Mouse (Mus musculus): ENCODE data around the gene Osgep. TPM values are rescaled to one million over a fixed set of nuclear protein-coding genes. Genes with fewer than 3 reads are reported as not detected.
"Not testable (repeated sequence)": the region's sequence is repeated elsewhere in the genome, so short reads cannot be mapped to it uniquely, and the experiment has no call there.

Gene Osgep
- polyA plus RNA-seq, 1 experiment, result not detected

- Histone ChIP-seq H3K27ac (ENCODE audit: insufficient read depth, low read depth, low read length) (no peak overlapping the region), H3K4me3 (ENCODE audit: insufficient read depth, low read depth, low read length) (no peak overlapping the region), H3K4me1 (ENCODE audit: control insufficient read depth, insufficient read depth, low read length) (peaks cover 5% of the 10 kb centered on the region; the same call in 1 of the 2 replicates)
- no peak for TF ChIP-seq CTCF (IDR thresholded peaks at IDR 0.05; ENCODE audit: insufficient read depth, low read depth, low read length)
- WGBS, result 90% methylated on average over 10 of the region's 10 CpGs
Measured at GRCm38 (mm10) chr14:50955487-50955886, 30.8 kb upstream of the Osgep start.

GRCm38 (mm10) chr14:50945526-50945925 lies 20.8 kb upstream of the Osgep start:
- H3K4me3 ChIP-seq (ENCODE audit: insufficient read depth, low read depth, low read length); H3K27ac ChIP-seq (ENCODE audit: insufficient read depth, low read depth, low read length): not testable (repeated sequence)
- WGBS, result 18% methylated on average over 3 of the region's 3 CpGs

DNA sequence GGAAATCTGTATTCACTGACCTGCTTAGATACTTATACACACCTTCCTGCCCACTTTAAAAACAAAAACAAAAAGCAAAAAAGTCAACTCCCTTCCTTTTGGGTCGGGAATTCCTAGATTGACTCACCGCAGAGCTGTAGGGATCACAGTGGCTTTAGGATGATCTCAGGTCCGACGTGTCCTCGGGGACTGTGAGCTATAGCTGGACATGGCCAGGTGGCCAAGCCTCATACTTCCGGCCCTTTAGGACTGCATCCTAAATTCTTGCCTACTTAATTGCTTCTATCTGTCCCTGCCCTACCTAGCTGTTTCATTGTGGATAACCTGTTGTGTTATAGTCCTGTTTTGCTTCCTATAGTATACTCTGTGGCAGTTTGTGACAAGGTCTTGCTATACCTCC lies 20.4 kb upstream of the Osgep start:
- not testable (repeated sequence) for H3K4me1 ChIP-seq (ENCODE audit: control insufficient read depth, insufficient read depth, low read length)
- peak overlapping the region; percentile 79 for H3K27ac ChIP-seq (ENCODE audit: insufficient read depth, low read depth, low read length)
- H3K4me3 ChIP-seq (ENCODE audit: insufficient read depth, low read depth, low read length), result peak overlapping the region; percentile 43
- 4% methylated on average over 6 of the region's 6 CpGs for whole genome bisulfite sequencing

More at GRCm38 (mm10) chr14:50945526-50945925, 20.8 kb upstream of the Osgep start:
- not testable (repeated sequence) for H3K4me1 ChIP-seq (ENCODE audit: control insufficient read depth, insufficient read depth, low read length)

GRCm38 (mm10) chr14:50944668-50945033 lies 20.0 kb upstream of the Osgep start:
- H3K27ac ChIP-seq (ENCODE audit: insufficient read depth, low read depth, low read length), result peak overlapping the region; percentile 79
- 0 out of 2 replicates have a peak, but pooled peaks have one; percentile 11 for TF ChIP-seq CTCF (IDR thresholded peaks at IDR 0.05; ENCODE audit: insufficient read depth, low read depth, low read length)
- H3K4me1 ChIP-seq (ENCODE audit: control insufficient read depth, insufficient read depth, low read length), result not testable (repeated sequence)
- under 1% methylated on average over 14 of the region's 15 CpGs for WGBS
- H3K4me3 ChIP-seq (ENCODE audit: insufficient read depth, low read depth, low read length), result peak overlapping the region; percentile 81

DNA sequence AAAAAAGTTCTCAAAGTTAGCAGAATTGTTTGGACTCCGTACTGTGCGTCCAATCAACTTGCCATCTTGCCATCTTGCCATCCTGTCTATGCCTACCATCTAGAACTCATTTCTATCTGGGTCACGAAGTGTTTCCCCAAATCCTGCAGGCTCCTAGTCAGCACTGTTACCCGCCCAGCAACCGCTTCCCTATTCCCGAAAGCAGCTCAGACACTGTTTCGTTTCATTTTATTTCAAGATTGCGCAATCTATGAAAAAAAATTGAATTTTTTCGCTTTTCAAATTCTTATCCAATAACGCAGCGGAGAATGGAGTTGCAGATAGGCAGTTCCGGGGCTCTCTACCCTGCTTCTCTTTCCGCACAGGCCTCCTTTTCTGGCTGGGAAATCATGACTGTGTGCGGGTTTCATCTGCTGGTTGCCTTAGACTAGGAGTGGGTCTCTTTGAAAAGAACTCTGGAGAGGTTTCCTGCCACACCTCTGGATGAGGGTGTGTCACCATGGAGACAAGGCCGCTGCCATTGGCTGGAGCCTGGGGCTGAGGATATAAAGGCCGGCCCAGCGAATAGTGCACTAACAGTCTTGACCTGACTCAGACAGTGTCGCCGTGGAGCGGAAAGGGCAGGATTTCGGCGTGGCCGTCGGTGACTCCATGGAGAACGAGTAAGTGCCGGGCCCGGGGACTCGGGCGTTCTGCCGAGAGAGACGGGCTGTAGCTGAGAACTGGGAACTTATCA lies 19.4 kb upstream of the Osgep start, which contains the start of gene Gm49342:
TSS of gene Gm49342 (plus strand) at position 586 of the 736 bp plus-strand sequence.
- TF ChIP-seq CTCF (IDR thresholded peaks at IDR 0.05; ENCODE audit: insufficient read depth, low read depth, low read length) (no peak), POLR2A (IDR thresholded peaks at IDR 0.05; ENCODE audit: insufficient read depth, low read depth, low read length) (peak; percentile 88)
- WGBS, result 10% methylated on average over 31 of the region's 31 CpGs
- Histone ChIP-seq H3K4me1 (ENCODE audit: control insufficient read depth, insufficient read depth, low read length) (0 out of 2 replicates have a peak, but pooled peaks cover 2% of the 10 kb centered on the region), H3K27ac (ENCODE audit: insufficient read depth, low read depth, low read length) (peak within 1 kb of the TSS; percentile 79), H3K4me3 (ENCODE audit: insufficient read depth, low read depth, low read length) (peak within 1 kb of the TSS; percentile 81)

- no peak overlapping the region for H3K27ac ChIP-seq (ENCODE audit: insufficient read depth, low read depth, low read length)
- no peak overlapping the region for H3K4me3 ChIP-seq (ENCODE audit: insufficient read depth, low read depth, low read length)
- WGBS, result 45% methylated on average over 2 of the region's 2 CpGs
- TF ChIP-seq CTCF (IDR thresholded peaks at IDR 0.05; ENCODE audit: insufficient read depth, low read depth, low read length), result no peak
- no peak for TF ChIP-seq POLR2A (IDR thresholded peaks at IDR 0.05; ENCODE audit: insufficient read depth, low read depth, low read length)
- H3K4me1 ChIP-seq (ENCODE audit: control insufficient read depth, insufficient read depth, low read length), result no peaks in the 10 kb centered on the region
Measured at GRCm38 (mm10) chr14:50938940-50939339, 14.2 kb upstream of the Osgep start.

DNA sequence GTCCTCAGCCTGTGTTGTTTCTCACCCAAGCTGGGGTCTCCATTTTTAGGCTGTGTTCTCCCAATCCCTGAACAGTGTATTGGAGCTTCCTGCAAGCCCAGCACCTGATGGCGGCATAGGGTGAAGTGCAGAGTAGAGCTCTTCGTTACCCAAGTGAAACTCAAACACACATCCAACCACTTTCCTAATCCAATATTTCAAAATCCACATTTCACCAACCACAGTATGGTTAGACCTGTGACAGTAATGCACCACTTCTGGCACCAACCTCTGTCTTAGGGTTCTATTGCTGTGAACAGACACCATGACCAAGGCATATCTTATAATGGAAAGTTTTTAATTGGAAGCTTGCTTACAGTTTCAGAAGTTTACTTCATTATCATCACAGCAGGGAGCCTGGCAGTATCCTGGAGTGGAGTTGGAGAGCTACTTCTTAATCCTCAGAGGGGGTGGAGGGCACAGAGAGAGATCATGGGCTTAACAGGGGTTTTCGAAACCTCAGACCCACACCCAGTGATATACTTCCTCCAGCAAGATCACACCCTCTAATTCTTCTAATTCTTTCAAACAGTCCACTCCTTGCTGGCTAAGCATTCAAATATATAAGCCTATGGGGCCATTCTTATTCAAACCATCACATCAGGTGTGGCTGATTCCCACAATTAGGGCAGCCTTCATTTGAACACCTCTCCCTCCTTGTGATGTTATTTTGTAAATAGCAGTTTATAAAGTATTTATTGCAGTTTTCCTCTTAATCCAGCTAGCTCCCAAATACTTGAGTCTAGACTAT lies 13.6 kb upstream of the Osgep start:
- no peak overlapping the region for H3K4me3 ChIP-seq (ENCODE audit: insufficient read depth, low read depth, low read length)
- WGBS, result 90% methylated on average over 3 of the region's 3 CpGs
- no peak for TF ChIP-seq POLR2A (IDR thresholded peaks at IDR 0.05; ENCODE audit: insufficient read depth, low read depth, low read length)
- TF ChIP-seq CTCF (IDR thresholded peaks at IDR 0.05; ENCODE audit: insufficient read depth, low read depth, low read length), result no peak
- no peak overlapping the region for H3K27ac ChIP-seq (ENCODE audit: insufficient read depth, low read depth, low read length)
- H3K4me1 ChIP-seq (ENCODE audit: control insufficient read depth, insufficient read depth, low read length), result no peaks in the 10 kb centered on the region

- Histone ChIP-seq H3K4me3 (ENCODE audit: insufficient read depth, low read depth, low read length) (no peak overlapping the region), H3K27ac (ENCODE audit: insufficient read depth, low read depth, low read length) (no peak overlapping the region), H3K4me1 (ENCODE audit: control insufficient read depth, insufficient read depth, low read length) (no peaks in the 10 kb centered on the region)
- TF ChIP-seq POLR2A (IDR thresholded peaks at IDR 0.05; ENCODE audit: insufficient read depth, low read depth, low read length) (no peak), CTCF (IDR thresholded peaks at IDR 0.05; ENCODE audit: insufficient read depth, low read depth, low read length) (no peak)
- 41% methylated on average over 1 of the region's 1 CpGs for WGBS
Measured at GRCm38 (mm10) chr14:50936649-50937048, 12.0 kb upstream of the Osgep start.

DNA sequence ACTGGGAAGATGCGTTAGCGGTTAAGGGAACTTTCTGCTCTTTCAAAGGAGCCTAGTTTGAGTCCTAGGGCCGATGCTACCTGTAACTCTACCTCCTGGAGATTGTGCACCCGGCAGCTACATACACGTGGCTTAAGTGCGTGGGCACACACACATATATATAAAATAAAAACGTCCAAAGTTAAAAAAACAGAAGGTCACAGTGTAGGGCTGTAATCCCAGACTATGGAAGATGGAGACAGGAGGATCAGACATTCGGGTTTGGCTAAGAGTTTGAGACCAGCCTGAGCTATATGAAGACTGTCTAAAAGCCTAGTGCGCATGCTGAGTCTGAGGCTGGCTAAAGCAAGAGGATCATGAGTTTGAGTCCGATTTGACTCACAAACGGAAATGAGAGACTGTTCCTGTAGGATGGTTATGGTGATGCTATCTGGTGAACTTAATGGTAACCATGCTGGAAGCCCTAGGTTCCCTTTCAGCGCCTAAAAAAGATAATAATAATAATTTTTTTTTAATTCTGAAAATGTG lies 6.9 kb upstream of the Osgep start:
- no peak for TF ChIP-seq POLR2A (IDR thresholded peaks at IDR 0.05; ENCODE audit: insufficient read depth, low read depth, low read length)
- no peak for TF ChIP-seq CTCF (IDR thresholded peaks at IDR 0.05; ENCODE audit: insufficient read depth, low read depth, low read length)
- Histone ChIP-seq H3K4me1 (ENCODE audit: control insufficient read depth, insufficient read depth, low read length) (no peaks in the 10 kb centered on the region), H3K4me3 (ENCODE audit: insufficient read depth, low read depth, low read length) (peak overlapping the region; percentile 71), H3K27ac (ENCODE audit: insufficient read depth, low read depth, low read length) (peak overlapping the region; percentile 37)
- WGBS, result 10% methylated on average over 12 of the region's 12 CpGs
